Mouse (Mus musculus): ENCODE data around the gene Lrtm2. TPM values are rescaled to one million over a fixed set of nuclear protein-coding genes. Genes with fewer than 3 reads are reported as not detected.

Gene Lrtm2
- total RNA-seq, 1 experiment from 2014 or later, result not detected

- no peak for DNase-seq
Observed at GRCm38 (mm10) chr6:119333831-119334230, 3.3 kb upstream of the Lrtm2 start.

GRCm38 (mm10) chr6:119333202-119333601 is 2.6 kb upstream of the Lrtm2 start:
- no peak for DNase-seq

- no peak for DNase-seq
Observed at GRCm38 (mm10) chr6:119332111-119332510, 1.5 kb upstream of the Lrtm2 start.

GRCm38 (mm10) chr6:119329936-119330335 is 630 bp downstream of the Lrtm2 start:
- no peak for DNase-seq

- peak; percentile 35 for DNase-seq
Observed at GRCm38 (mm10) chr6:119329215-119329714, 1.3 kb downstream of the Lrtm2 start.

- no peak for DNase-seq
Observed at GRCm38 (mm10) chr6:119328521-119329115, 1.9 kb downstream of the Lrtm2 start.

- DNase-seq, result no peak
Observed at GRCm38 (mm10) chr6:119326541-119326940, 4.0 kb downstream of the Lrtm2 start.

GRCm38 (mm10) chr6:119325978-119326377 is 4.6 kb downstream of the Lrtm2 start:
- DNase-seq, result no peak

GRCm38 (mm10) chr6:119324776-119325175 is 5.8 kb downstream of the Lrtm2 start:
- DNase-seq, result no peak

- DNase-seq, result no peak
Observed at GRCm38 (mm10) chr6:119321752-119322151, 8.8 kb downstream of the Lrtm2 start.

- DNase-seq, result peak; percentile 42
Observed at GRCm38 (mm10) chr6:119320481-119320880, 10.1 kb downstream of the Lrtm2 start.

GRCm38 (mm10) chr6:119319358-119319757 is 11.2 kb downstream of the Lrtm2 start:
- no peak for DNase-seq

- DNase-seq, result no peak
Observed at GRCm38 (mm10) chr6:119318732-119319131, 11.8 kb downstream of the Lrtm2 start.

GRCm38 (mm10) chr6:119314751-119315476 is 15.7 kb downstream of the Lrtm2 start:
- peak; percentile 0 for DNase-seq

- peak; percentile 0 for DNase-seq
Observed at GRCm38 (mm10) chr6:119313588-119314375, 16.8 kb downstream of the Lrtm2 start.

GRCm38 (mm10) chr6:119313096-119313495 is 17.5 kb downstream of the Lrtm2 start:
- DNase-seq, result no peak

GRCm38 (mm10) chr6:119312381-119312780 is 18.2 kb downstream of the Lrtm2 start:
- no peak for DNase-seq

GRCm38 (mm10) chr6:119310176-119310575 is 20.4 kb downstream of the Lrtm2 start:
- DNase-seq, result no peak

GRCm38 (mm10) chr6:119307867-119308413 is 22.6 kb downstream of the Lrtm2 start:
- no peak for DNase-seq

GRCm38 (mm10) chr6:119303331-119303730 is 27.2 kb downstream of the Lrtm2 start:
- no peak for DNase-seq

- DNase-seq, result no peak
Observed at GRCm38 (mm10) chr6:119301310-119301709, 29.3 kb downstream of the Lrtm2 start.

- DNase-seq, result no peak
Observed at GRCm38 (mm10) chr6:119280761-119281160, 49.8 kb downstream of the Lrtm2 start.

GRCm38 (mm10) chr6:119276713-119277112 is 53.9 kb downstream of the Lrtm2 start:
- DNase-seq, result no peak
